ENCODE assay signal across 8 mouse cellular contexts in the genomic region with DNA sequence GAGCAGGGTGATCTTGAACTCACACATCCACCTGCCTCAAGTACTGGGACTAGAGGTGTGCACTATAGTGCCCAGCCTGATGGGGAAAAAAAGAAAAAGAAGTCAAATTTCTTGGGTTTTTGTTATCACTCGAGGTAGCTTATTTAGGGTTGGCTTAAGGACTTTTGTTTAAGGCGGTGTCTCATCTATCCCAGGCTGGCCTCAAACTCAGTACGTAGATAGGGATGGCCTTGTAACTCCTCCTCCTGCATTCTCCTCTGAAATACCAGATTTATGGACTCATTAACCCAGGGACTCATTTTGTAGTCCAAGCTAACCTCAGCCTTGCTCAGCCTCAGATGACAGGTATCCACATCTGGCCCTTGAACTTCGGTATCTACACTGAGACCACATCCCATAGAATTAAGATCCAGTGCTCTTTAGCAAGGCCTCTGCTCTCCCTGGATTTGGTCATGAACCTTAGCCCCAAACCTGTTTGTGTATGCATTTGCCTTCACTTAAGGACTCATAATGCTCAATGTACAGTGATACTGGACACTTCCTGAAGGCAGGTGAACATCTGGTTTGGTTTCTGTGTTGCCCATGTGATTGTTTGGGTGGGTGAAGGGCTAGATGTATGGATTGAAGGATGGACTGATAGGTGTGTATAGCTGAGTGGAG. TPM values are rescaled to one million over a fixed set of nuclear protein-coding genes. Genes with fewer than 3 reads are reported as not detected.
DNase-seq lines count a peak whose midpoint lies in the region; ATAC-seq and TF ChIP-seq lines count a peak whose summit lies in the region.

No protein-coding gene starts in this region.

- 53% methylated on average over 4 of the region's 4 CpGs for WGBS in spleen, adult 2 months
- 59% methylated on average over 4 of the region's 4 CpGs for WGBS in embryonic facial prominence, embryonic 13.5 days
- 48% methylated on average over 4 of the region's 4 CpGs for WGBS in liver, embryonic 13.5 days (ENCODE audit: insufficient replicate concordance)
- 29% methylated on average over 4 of the region's 4 CpGs for WGBS in stomach, postnatal 0 days

- no peak for DNase-seq in spleen, adult 2 months (ENCODE audit: low read depth in 1 of 2, low spot score in 2 of 2)
- DNase-seq in spleen, adult 12 weeks (ENCODE audit: low spot score) = no peak
- DNase-seq in liver, embryonic 13.5 days = no peak
- no peak for DNase-seq in stomach, postnatal 0 days (ENCODE audit: low spot score)
- DNase-seq in gastrocnemius, postnatal 25 days = no peak
- no peak for DNase-seq in T-cell, adult 2 months (ENCODE audit: low spot score)
- DNase-seq in cerebellum, postnatal 4 days (ENCODE audit: low spot score in 2 of 2) = no peak

- no peak; the same call in 1 of the 2 replicates for TF ChIP-seq POLR2A in spleen, adult 2 months (IDR thresholded peaks at IDR 0.05; ENCODE audit: low read depth, low read length)

- H3K27me3 ChIP-seq in spleen, adult 2 months (ENCODE audit: control insufficient read depth, insufficient read depth, low read length) = no peaks in the 10 kb centered on the region
- no peaks in the 10 kb centered on the region for H3K27me3 ChIP-seq in embryonic facial prominence, embryonic 13.5 days
- no peaks in the 10 kb centered on the region for H3K27me3 ChIP-seq in liver, embryonic 13.5 days
- H3K27me3 ChIP-seq in stomach, postnatal 0 days (ENCODE audit: control insufficient read depth, insufficient read depth, low read length) = no peaks in the 10 kb centered on the region

- H3K4me1 ChIP-seq in spleen, adult 2 months (ENCODE audit: control insufficient read depth, insufficient read depth, insufficient read length) = no peaks in the 10 kb centered on the region; the same call in 1 of the 2 replicates
- peaks cover 23% of the 10 kb centered on the region for H3K4me1 ChIP-seq in embryonic facial prominence, embryonic 13.5 days
- peaks cover 44% of the 10 kb centered on the region for H3K4me1 ChIP-seq in liver, embryonic 13.5 days (replicated peaks)
- peaks cover 1% of the 10 kb centered on the region; the same call in 1 of the 2 replicates for H3K4me1 ChIP-seq in stomach, postnatal 0 days (replicated peaks; ENCODE audit: control insufficient read depth, insufficient read depth)

- ATAC-seq in embryonic facial prominence, embryonic 13.5 days (ENCODE audit: insufficient number of reproducible peaks, insufficient read depth, low FRiP score, low TSS enrichment, low read depth) = no peak
- no peak for ATAC-seq in liver, embryonic 13.5 days (ENCODE audit: low read depth)
- ATAC-seq in stomach, postnatal 0 days (ENCODE audit: low FRiP score, low TSS enrichment) = no peak

- no peak for TF ChIP-seq CTCF in spleen, adult 2 months (IDR thresholded peaks at IDR 0.05; ENCODE audit: extremely low read depth, insufficient read depth, insufficient read length, insufficient replicate concordance)
- TF ChIP-seq CTCF in stomach, postnatal 0 days (IDR thresholded peaks at IDR 0.05; ENCODE audit: low read depth) = no peak

- 0 out of 2 replicates have a peak overlapping the region, but pooled peaks have one; percentile 44 for H3K9ac ChIP-seq in embryonic facial prominence, embryonic 13.5 days
- H3K9ac ChIP-seq in liver, embryonic 13.5 days = 0 out of 2 replicates have a peak overlapping the region, but pooled peaks have one; percentile 12
- peak overlapping the region; percentile 61; the same call in 1 of the 2 replicates for H3K9ac ChIP-seq in stomach, postnatal 0 days (ENCODE audit: low read length)

- H3K4me3 ChIP-seq in spleen, adult 2 months (ENCODE audit: extremely low read depth, insufficient read depth, insufficient read length) = no peak overlapping the region
- H3K4me3 ChIP-seq in embryonic facial prominence, embryonic 13.5 days = peak overlapping the region; percentile 16; the same call in 1 of the 2 replicates
- H3K4me3 ChIP-seq in liver, embryonic 13.5 days (replicated peaks) = no peak overlapping the region; the same call in 1 of the 2 replicates
- H3K4me3 ChIP-seq in stomach, postnatal 0 days (ENCODE audit: low read depth, low read length) = no peak overlapping the region; the same call in 1 of the 2 replicates

- H3K4me2 ChIP-seq in embryonic facial prominence, embryonic 13.5 days = no peak overlapping the region
- H3K4me2 ChIP-seq in liver, embryonic 13.5 days = no peak overlapping the region
- H3K4me2 ChIP-seq in stomach, postnatal 0 days (replicated peaks; ENCODE audit: low read depth) = peak overlapping the region; percentile 44; the same call in 1 of the 2 replicates

- H3K36me3 ChIP-seq in spleen, adult 2 months (ENCODE audit: control insufficient read depth, insufficient read depth, low read length) = peaks cover 55% of the 10 kb centered on the region
- H3K36me3 ChIP-seq in embryonic facial prominence, embryonic 13.5 days = peaks cover 66% of the 10 kb centered on the region
- peaks cover 68% of the 10 kb centered on the region for H3K36me3 ChIP-seq in liver, embryonic 13.5 days
- peaks cover 31% of the 10 kb centered on the region for H3K36me3 ChIP-seq in stomach, postnatal 0 days (ENCODE audit: control insufficient read depth, insufficient read depth, low read length)

- TF ChIP-seq EP300 in stomach, postnatal 0 days (optimal IDR thresholded peaks at IDR 0.05) = peak; percentile 54

- H3K27ac ChIP-seq in spleen, adult 2 months (ENCODE audit: insufficient read depth, low read length) = peak overlapping the region; percentile 23; the same call in 1 of the 2 replicates
- H3K27ac ChIP-seq in embryonic facial prominence, embryonic 13.5 days = peak overlapping the region; percentile 60
- H3K27ac ChIP-seq in liver, embryonic 13.5 days = peak overlapping the region; percentile 58
- H3K27ac ChIP-seq in stomach, postnatal 0 days (replicated peaks) = peak overlapping the region; percentile 79

- no peaks in the 10 kb centered on the region for H3K9me3 ChIP-seq in embryonic facial prominence, embryonic 13.5 days
- H3K9me3 ChIP-seq in liver, embryonic 13.5 days (replicated peaks) = no peaks in the 10 kb centered on the region
- H3K9me3 ChIP-seq in stomach, postnatal 0 days (ENCODE audit: control insufficient read depth, low read length) = no peaks in the 10 kb centered on the region

RNA-seq across cellular contexts. Expression of gene Actb, which starts 4.6 kb away (rescaled TPM):
- polyA plus RNA-seq in spleen, adult 2 months (2012; rRNA removed) = 6,692 and 9,830 TPM in 2 replicates
- polyA plus RNA-seq in embryonic facial prominence, embryonic 13.5 days (2015; fragmentation: Nextera tagmentation; extraction: Ambion mirVana) = 14,475 and 16,597 TPM in 2 replicates
- polyA plus RNA-seq in liver, embryonic 13.5 days (2015; fragmentation: Nextera tagmentation; extraction: Ambion mirVana) = 8,250 and 9,425 TPM in 2 replicates
- 14,823 and 16,187 TPM in 2 replicates for polyA plus RNA-seq in stomach, postnatal 0 days (2015; fragmentation: Nextera tagmentation; extraction: Ambion mirVana)
- total RNA-seq in gastrocnemius, postnatal 25 days (2021) = 100 to 1,000 TPM; 487 to 619 TPM

RNA-seq across cellular contexts. Expression of gene Fbxl18, which starts 6.8 kb away (rescaled TPM):
- 15.8 and 22.1 TPM in 2 replicates for polyA plus RNA-seq in spleen, adult 2 months (2012; rRNA removed)
- polyA plus RNA-seq in embryonic facial prominence, embryonic 13.5 days (2015; fragmentation: Nextera tagmentation; extraction: Ambion mirVana) = 15.0 and 15.7 TPM in 2 replicates
- polyA plus RNA-seq in liver, embryonic 13.5 days (2015; fragmentation: Nextera tagmentation; extraction: Ambion mirVana) = 3.7 and 4.2 TPM in 2 replicates
- polyA plus RNA-seq in stomach, postnatal 0 days (2015; fragmentation: Nextera tagmentation; extraction: Ambion mirVana) = 5.0 and 5.3 TPM in 2 replicates
- total RNA-seq in gastrocnemius, postnatal 25 days (2021) = 1 to 10 TPM; 5.6 to 6.8 TPM

RNA-seq across cellular contexts. Expression of gene Fscn1, which starts 58.2 kb away (rescaled TPM):
- polyA plus RNA-seq in spleen, adult 2 months (2012; rRNA removed) = 33.7 and 59.8 TPM in 2 replicates
- 392 and 441 TPM in 2 replicates for polyA plus RNA-seq in embryonic facial prominence, embryonic 13.5 days (2015; fragmentation: Nextera tagmentation; extraction: Ambion mirVana)
- polyA plus RNA-seq in liver, embryonic 13.5 days (2015; fragmentation: Nextera tagmentation; extraction: Ambion mirVana) = 29.5 and 38.3 TPM in 2 replicates
- 42.0 and 42.7 TPM in 2 replicates for polyA plus RNA-seq in stomach, postnatal 0 days (2015; fragmentation: Nextera tagmentation; extraction: Ambion mirVana)
- total RNA-seq in gastrocnemius, postnatal 25 days (2021) = 10 to 100 TPM; 13.4 to 17.6 TPM

Comparison
In these comparisons a context has a peak if more than half of its experiments do, and no peak if none do; other contexts are left out.
1. H3K27ac ChIP-seq: peak in every context shown above with its lines; median percentile 79 in stomach, postnatal 0 days; 60 in embryonic facial prominence, embryonic 13.5 days; 58 in liver, embryonic 13.5 days; 23 in spleen, adult 2 months.